Mouse (Mus musculus) small intestine, adult 2 months (tissue): Measurements from ENCODE around the gene Mcidas. TPM values are rescaled to one million over a fixed set of nuclear protein-coding genes. Genes with fewer than 3 reads are reported as not detected.
A peak's percentile ranks its signal among the peaks of the same experiment; 100 is the strongest.
"Not testable (repeated sequence)": the region's sequence is repeated elsewhere in the genome, so short reads cannot be mapped to it uniquely, and the experiment has no call there.

Experiments
- H3K27ac ChIP-seq: fragments of 200-500 bp; 2 replicates; pipeline ENCODE4 v1.5.1; 2012; ENCODE audit warnings: low read depth, low read length, control low read depth, inconsistent platforms; ENCODE audit not compliant: insufficient read depth
- H3K27me3 ChIP-seq: fragments of 200-500 bp; 2 replicates; pipeline ENCODE4 v1.6.1; 2012; ENCODE audit warnings: mild to moderate bottlenecking, moderate library complexity, low read length, inconsistent platforms; ENCODE audit not compliant: control insufficient read depth, insufficient read depth
- H3K36me3 ChIP-seq: fragments of 200-500 bp; 2 replicates; pipeline ENCODE4 v1.6.1; 2012; ENCODE audit warnings: mild to moderate bottlenecking, low read length, control low read depth, inconsistent platforms; ENCODE audit not compliant: control insufficient read depth, insufficient read depth
- H3K4me1 ChIP-seq: fragments of 200-500 bp; 2 replicates; pipeline ENCODE4 v1.6.1; 2012; ENCODE audit warnings: low read length, inconsistent platforms, mixed read lengths; ENCODE audit not compliant: control insufficient read depth, insufficient read depth, insufficient read length
- H3K4me3 ChIP-seq: fragments of 200-500 bp; 2 replicates; pipeline ENCODE4 v1.5.1; 2012; ENCODE audit warnings: low read depth, mild to moderate bottlenecking, control low read depth, inconsistent platforms, low read length, moderate library complexity
- CTCF ChIP-seq: fragments of 200-500 bp; IDR thresholded peaks from 2 replicates; pipeline ENCODE4 v1.5.1; 2012; ENCODE audit warnings: low read depth, mild to moderate bottlenecking, control low read depth, inconsistent platforms, low read length, moderate library complexity, mixed read lengths; ENCODE audit not compliant: insufficient replicate concordance, insufficient read length; ENCODE audit errors: extremely low read depth
- POLR2A ChIP-seq: fragments of 200-500 bp; IDR thresholded peaks from 2 replicates; pipeline ENCODE4 v1.6.1; 2012; ENCODE audit warnings: low read depth, mild to moderate bottlenecking, control low read depth, inconsistent platforms, low read length, moderate library complexity
- WGBS: fragments of 180-500 bp; shearing (Covaris S2); methylation state at CpG from one replicate; pipeline ENCODE4 v1.1.7; 2018; 5-methylcytosine and 5-hydroxymethylcytosine counted together
- polyA plus RNA-seq: library from polyadenylated mRNA; depleted of rRNA; stranded (reverse); fragments of >200 nt; gene quantifications from 2 replicates; pipeline ENCODE4 v1.2.3, GENCODE M21; 2012

Gene Mcidas
- polyA plus RNA-seq, 1 experiment, result not detected

DNA sequence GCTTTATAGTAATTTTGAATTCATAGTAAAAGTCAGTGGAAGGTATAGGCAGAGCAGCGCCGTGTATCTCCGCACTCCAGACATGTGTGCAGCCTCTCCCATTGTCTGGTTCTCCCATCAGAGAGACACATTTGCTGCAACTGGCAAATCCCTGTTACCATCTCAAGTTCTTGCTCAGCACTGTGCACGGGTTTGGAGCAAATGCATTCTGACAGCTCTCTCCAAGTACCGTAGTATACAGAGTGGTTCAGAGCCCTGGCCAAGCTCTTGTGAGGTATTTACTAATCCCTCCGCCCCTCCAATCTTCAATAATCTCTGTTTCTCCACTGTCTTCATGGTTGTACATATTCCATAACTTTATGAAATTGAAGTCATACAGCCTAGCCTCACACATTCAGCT, 19.0 kb downstream of the Mcidas start:
- Histone ChIP-seq H3K27ac (no peak overlapping the region), H3K4me1 (no peaks in the 10 kb centered on the region; the same call in 1 of the 2 replicates), H3K27me3 (no peaks in the 10 kb centered on the region), H3K36me3 (no peaks in the 10 kb centered on the region), H3K4me3 (no peak overlapping the region)
- no peak for TF ChIP-seq CTCF
- no peak for TF ChIP-seq POLR2A
- WGBS, result 69% methylated on average over 6 of the region's 6 CpGs

DNA sequence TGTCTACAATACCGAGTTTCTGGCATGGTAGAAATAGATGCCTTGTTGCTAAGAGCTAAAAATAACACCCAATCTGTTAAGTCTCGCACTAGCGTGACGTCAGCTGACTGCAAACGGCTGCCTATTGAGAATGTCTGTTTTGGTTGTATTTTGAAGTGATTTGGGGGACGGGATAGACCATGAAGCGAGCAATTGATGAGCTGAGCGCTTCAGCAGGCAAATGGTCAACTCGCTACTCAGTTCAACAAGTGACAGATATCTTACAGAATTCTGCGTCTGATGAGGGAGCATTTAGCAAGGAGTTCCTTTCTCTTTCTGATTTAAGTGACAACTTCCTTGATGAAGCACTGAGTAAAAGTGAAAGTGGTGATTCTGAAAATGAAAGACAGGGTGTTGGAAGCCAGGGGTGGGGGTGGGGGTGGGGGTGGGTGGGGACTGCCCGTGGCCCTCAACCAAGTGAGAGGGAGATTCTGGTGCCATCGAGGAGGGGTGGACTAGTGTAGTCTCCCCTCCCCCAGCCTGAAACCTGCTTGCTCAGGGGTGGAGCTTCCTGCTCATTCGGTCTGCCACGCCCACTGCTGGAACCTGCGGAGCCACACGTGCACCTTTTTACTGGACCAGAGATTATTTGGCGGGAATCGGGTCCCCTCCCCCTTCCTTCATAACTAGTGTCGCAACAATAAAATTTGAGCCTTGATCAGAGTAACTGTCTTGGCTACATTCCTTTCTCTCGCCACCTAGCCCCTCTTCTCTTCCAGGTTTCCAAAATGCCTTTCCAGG, 19.7 kb downstream of the Mcidas start:
- H3K27ac ChIP-seq, result peak overlapping the region; percentile 59
- H3K4me1 ChIP-seq, H3K27me3 ChIP-seq, H3K36me3 ChIP-seq: not testable (repeated sequence)
- WGBS, result 6% methylated on average over 19 of the region's 20 CpGs
- H3K4me3 ChIP-seq, result peak overlapping the region; percentile 57

DNA sequence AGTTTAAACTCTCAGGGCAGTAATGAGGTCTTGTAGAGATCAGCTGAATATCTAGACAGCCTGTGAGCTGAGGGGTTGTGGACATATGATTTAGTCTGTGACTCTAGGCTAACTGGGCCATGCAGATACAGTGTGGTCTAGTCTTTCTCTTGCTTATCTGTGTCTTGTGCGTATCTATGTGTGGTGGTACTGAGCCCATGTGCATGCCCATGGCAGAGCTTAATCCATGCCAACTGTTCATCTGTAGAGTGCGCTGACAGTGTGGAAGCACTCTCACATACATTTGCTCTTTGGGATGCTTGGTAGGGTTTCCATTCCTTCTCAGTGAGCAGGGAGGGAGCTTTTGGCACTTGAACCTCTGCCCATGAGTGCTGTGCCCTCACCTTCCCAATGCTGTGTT, 27.9 kb downstream of the Mcidas start:
- Histone ChIP-seq H3K36me3 (no peaks in the 10 kb centered on the region), H3K4me3 (no peak overlapping the region), H3K4me1 (peaks cover 7% of the 10 kb centered on the region; the same call in 1 of the 2 replicates), H3K27ac (no peak overlapping the region), H3K27me3 (0 out of 2 replicates have a peak, but pooled peaks cover 2% of the 10 kb centered on the region)
- 51% methylated on average over 2 of the region's 2 CpGs for WGBS
- TF ChIP-seq CTCF (no peak), POLR2A (no peak)

DNA sequence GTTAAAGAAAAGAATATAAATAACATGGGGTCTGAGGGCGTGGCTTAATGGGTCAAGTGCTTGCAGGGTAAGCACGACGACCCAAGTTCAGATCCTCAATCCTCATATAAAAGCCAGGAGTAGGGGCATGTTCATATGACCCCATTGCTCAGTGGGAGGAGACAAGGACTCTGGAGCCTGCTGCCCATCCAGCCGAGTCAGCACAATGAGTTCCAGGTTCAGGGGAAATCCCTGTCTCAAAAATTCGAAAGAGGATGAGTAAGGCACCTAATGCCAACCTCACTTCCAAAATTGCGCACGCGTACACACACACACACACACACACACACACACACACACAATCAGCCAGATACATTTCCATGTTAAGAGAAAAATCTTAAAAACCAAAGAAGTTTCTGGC, 28.8 kb downstream of the Mcidas start:
- WGBS, result 52% methylated on average over 8 of the region's 8 CpGs
- Histone ChIP-seq H3K4me1 (peaks cover 7% of the 10 kb centered on the region; the same call in 1 of the 2 replicates), H3K4me3 (no peak overlapping the region), H3K27me3 (0 out of 2 replicates have a peak, but pooled peaks cover 2% of the 10 kb centered on the region), H3K36me3 (no peaks in the 10 kb centered on the region), H3K27ac (no peak overlapping the region)
- TF ChIP-seq POLR2A, result no peak
- TF ChIP-seq CTCF, result no peak

DNA sequence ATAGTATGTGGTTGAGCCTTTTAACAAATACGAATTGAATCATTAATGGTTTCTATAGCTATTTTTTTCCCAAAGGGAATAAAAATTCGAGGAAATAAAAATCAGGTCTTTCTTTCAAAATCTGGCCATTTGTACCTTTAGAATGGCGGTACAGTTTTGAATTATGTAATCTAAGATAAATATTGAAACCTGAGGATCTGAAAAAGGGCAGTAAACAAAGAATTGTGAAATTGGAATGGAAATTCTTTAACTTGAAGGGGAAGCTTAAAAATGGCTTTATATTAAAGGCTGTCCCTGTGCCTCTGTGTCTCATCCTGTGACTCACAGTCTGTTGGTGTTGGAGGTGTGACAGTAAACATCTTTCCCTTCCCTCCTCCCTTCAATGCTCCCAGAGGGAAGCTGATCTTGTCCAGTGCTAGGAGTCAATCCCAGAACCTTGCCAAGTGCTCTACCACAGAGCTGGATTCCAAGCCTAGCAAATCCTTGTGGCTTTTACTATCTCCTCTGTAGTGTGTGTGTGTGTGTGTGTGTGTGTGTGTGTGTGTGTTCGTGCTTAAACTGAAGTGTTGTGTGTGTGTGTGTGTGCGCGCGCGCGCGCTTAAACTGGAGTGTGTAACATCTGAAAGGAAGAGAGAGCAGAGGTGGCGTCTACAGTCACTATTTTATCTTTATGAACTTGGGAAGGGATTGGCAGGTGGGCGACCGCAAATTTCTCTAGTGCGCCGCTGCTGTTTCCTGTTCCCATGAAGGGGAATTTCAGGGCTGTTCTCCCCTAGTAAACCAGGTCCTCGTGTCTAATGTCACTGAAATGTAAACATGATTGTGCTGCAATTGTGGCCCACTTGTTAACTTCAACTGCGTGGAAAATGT, 29.9 kb downstream of the Mcidas start:
- no peak for TF ChIP-seq POLR2A
- TF ChIP-seq CTCF, result no peak
- Histone ChIP-seq H3K27ac (no peak overlapping the region), H3K36me3 (no peaks in the 10 kb centered on the region), H3K4me1 (peaks cover 7% of the 10 kb centered on the region; the same call in 1 of the 2 replicates), H3K27me3 (0 out of 2 replicates have a peak, but pooled peaks cover 2% of the 10 kb centered on the region), H3K4me3 (no peak overlapping the region)
- 72% methylated on average over 17 of the region's 17 CpGs for WGBS

DNA sequence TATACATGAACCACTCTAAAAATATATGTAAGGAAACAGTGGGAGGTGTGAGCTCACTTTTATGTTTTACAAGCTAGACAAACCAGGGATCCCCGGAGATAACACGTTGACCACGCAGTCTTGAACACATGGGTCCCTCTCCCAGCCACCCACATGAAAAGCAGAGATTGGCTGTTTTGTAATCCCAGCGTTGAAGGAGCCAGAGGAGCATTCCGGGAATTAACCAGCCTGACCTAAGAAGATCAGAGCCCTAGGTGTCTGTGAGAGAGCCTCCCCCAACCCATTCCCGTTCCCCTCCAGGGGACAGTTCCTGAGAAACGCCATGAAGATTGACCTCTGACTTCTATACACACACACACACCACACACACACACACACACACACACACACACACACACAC, 37.7 kb downstream of the Mcidas start:
- Histone ChIP-seq H3K4me1 (peaks cover 7% of the 10 kb centered on the region), H3K27me3 (peaks cover 34% of the 10 kb centered on the region), H3K4me3 (no peak overlapping the region), H3K27ac (no peak overlapping the region), H3K36me3 (no peaks in the 10 kb centered on the region)
- 3% methylated on average over 7 of the region's 7 CpGs for WGBS
- no peak for TF ChIP-seq CTCF
- TF ChIP-seq POLR2A, result no peak
